Mouse (Mus musculus) right cerebral cortex, postnatal 25 days (tissue): ENCODE measurements at regions not wholly inside any gene's neighbourhood (a gene's known extent, or its start where the extent isn't known, plus 50 kb on each side); places are given as distances from the start of the nearest gene placed in this dataset.
A peak's percentile ranks its signal among the peaks of the same experiment; 100 is the strongest.

ENCODE experiments used
- DNase-seq: peaks from one replicate; pipeline ENCODE4 v3.0.0; 2022

DNA sequence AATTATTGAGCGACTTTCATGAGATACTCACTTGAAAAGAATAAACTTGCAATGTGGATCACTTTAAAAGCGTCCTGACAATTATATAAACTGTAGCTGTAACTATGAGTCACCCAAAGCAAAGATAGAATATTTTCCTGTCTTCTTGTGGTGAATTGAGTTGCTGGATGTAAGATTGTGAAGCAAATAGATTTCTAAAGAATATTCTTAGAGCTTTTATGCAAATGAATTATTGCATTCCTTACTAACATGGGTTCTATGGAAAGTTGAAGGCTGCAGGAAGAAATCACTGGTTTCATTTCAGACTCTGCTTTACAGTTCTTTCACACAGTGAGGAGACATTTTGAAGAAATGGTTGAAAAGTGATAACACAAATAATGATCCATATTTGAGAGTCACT lies 656.8 kb downstream of the Htr1a start:
- DNase-seq: no peak

DNA sequence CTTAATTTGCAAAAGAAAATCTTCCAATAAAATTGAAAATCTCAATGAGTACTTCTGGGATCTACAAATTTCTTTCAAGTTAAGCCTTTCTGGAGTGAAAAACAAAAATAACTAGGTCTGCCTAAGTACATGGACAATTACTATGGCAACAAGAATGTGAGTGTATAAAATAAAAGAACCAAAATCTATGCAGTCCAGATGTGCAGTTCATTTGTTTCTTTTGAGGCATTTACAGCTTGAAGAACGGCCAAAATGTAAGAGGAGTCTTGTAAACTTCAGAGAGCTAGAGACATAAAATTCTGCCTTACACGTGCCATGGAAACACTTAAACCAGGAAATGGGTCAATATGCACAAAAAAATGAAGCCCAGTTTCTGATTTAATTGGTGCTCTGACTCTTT lies 698.7 kb downstream of the Htr1a start:
- DNase-seq: no peak

DNA sequence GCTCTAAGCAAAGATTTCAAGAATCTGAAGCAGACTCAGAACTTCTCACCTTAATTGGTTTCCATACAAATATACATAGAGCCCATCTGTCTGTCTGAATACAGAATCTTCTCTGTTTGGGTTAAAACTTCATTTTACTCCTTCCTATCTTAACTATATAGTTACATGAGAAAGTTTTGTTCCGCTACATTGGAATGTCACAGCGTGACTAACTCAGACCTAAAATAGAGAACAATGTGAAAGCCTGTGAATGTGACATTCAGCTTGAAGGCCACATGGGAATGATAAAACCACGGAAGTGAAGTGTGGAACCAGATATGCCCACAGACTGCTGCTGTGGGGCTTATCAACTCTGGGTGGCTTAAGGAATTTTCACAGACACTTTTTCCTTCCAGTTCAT lies 722.9 kb downstream of the Htr1a start:
- DNase-seq: peak; percentile 14

DNA sequence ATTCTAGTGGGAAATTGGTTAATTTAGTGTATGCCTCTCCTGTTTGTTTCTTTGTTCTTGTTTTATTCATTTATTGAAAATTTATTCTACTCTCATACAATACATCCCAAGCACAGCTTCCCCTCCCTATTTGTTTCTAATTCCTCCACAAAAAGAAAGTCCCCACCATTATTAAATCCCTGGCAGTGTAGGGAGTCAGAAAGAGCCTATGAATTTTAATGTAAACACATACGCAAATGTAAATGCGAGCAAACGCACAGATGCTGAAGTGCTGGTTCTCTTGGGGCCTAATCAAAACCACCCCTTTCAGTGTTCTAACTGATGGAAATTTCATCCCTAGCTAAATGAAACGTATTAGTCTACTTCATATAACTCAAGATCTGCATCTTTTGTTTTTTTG lies 729.9 kb downstream of the Htr1a start:
- DNase-seq: no peak

DNA sequence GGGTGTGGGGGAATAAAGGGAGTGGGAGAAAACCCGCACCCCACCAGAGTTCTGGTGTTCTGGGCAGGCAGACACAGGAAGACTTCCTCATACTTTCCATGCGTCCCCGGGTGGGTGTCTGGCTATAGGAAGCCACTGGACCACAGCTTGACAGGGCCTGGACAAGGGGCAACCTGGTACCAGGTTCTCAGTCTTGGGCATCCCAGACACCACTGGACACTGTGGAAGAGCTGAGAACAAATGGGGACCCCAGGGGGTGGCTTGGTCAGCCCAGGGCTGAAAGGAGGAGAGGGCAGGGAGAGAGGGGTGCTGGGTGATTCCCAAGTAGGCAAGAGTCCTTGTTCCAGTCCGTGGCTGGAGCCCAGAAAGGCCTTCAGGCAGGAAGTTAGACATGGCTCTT lies 730.9 kb downstream of the Htr1a start:
- no peak for DNase-seq

DNA sequence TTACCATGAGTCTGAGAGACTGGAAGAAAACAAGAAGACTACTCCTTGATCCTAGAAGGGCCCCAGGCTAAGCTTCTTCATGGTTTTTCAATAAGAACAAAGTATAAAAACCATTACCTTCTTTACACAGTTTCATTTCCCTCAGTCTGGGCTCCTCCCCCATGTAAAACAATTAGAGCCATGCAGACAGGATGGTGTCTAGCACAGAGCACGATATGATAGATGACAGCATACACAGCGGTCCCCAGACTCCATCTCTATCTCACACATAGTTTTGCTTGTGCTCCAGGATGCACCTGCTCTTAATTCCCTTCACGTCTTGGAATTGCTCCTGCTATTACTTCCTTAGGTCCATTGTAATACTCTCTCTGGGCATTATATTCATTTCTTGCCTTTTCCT lies 737.3 kb downstream of the Htr1a start:
- no peak for DNase-seq
